Mouse (Mus musculus): ENCODE measurements at regions not wholly inside any gene's neighbourhood (a gene's known extent, or its start where the extent isn't known, plus 50 kb on each side); places are given as distances from the start of the nearest gene placed in this dataset.

- TF ChIP-seq POLR2A (IDR thresholded peaks at IDR 0.05; ENCODE audit: insufficient read depth, low read length) (no peak), CTCF (IDR thresholded peaks at IDR 0.05; ENCODE audit: low read depth, low read length) (no peak)
Observed at GRCm38 (mm10) chr1:35948104-35948503, 120.1 kb upstream of the Hs6st1 start.

Data from ES-Bruce4 (cell line).